Mouse (Mus musculus) right cerebral cortex, postnatal 25 days (tissue): ENCODE measurements at regions not wholly inside any gene's neighbourhood (a gene's known extent, or its start where the extent isn't known, plus 50 kb on each side); places are given as distances from the start of the nearest gene placed in this dataset.
"Not testable (repeated sequence)": the region's sequence is repeated elsewhere in the genome, so short reads cannot be mapped to it uniquely, and the experiment has no call there.

Experiments used
- DNase-seq: peaks from one replicate; pipeline ENCODE4 v3.0.0; 2022

DNA sequence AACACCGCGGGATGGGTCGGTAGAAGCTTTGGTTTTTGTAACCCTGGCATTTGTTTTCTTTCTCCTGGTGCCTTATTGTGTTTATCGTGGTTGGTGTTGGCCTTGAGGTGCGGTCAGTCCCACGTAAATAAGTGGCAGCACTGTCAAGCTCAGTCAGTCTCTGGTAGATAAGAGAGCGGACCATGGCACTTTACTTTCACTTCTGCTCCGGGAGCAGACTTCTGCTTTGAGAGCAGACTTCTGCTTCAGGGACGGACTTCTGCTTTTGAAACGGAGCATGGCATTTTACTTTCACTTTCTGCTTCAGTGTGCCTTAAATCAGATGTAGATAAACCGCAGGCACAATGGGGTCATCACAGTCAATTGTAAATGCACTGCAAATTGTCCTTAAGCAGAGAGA is 54.3 kb upstream of the Ccdc66 start:
- not testable (repeated sequence) for DNase-seq

GRCm38 (mm10) chr14:27561974-27562373 is 53.7 kb upstream of the Ccdc66 start:
- DNase-seq: not testable (repeated sequence)

- peak; percentile 42 for DNase-seq
Observed at GRCm38 (mm10) chr14:27560434-27560833, 52.2 kb upstream of the Ccdc66 start.

GRCm38 (mm10) chr14:27558794-27559491 is 50.7 kb upstream of the Ccdc66 start:
- DNase-seq: no peak
